Mouse (Mus musculus) kidney, postnatal 4 days (tissue): ENCODE data around the gene Spsb2.
"Not testable (repeated sequence)": the region's sequence is repeated elsewhere in the genome, so short reads cannot be mapped to it uniquely, and the experiment has no call there.

Experiments used
- DNase-seq, 2 experiments: peaks; one replicate each; pipeline ENCODE4 v3.0.0; 2021; ENCODE audit warnings: mixed read lengths in 2 of 2

Spsb2 gene

GRCm38 (mm10) chr6:124817971-124818370, 9.5 kb downstream of the Spsb2 start:
- no peak for DNase-seq

GRCm38 (mm10) chr6:124820891-124821290, 12.4 kb downstream of the Spsb2 start:
- DNase-seq = no peak

GRCm38 (mm10) chr6:124822049-124822448, 13.6 kb downstream of the Spsb2 start:
- DNase-seq = no peak

DNA sequence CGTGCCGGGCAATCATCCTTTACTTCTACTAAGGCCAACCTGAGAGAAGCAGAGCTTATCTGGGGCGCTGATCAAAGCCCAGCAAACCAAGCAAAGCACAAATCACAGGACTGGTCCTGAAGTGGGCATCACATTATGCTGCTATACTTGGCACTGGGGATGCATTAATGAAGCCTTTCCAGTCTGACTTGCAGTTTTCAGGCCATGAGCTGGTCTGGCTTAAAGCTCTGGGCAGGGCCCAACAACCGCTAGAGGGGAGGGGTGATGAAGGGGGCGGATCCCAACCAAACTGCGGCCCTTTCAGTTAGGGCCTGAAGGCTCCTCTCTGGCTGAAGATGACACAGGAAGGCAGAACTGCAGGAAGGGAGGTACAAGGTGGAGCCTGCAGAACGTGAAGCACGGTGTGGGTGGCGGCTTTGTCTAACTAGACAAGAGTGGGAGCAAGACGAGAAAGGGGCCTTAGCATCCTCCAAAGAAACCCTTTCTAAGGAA, 19.7 kb downstream of the Spsb2 start:
- peak; percentile 63 to 75 for DNase-seq

GRCm38 (mm10) chr6:124828868-124829798, 20.7 kb downstream of the Spsb2 start, which contains the start of the genes Usp5 and Cdca3:
Gene Usp5, minus strand, starts transcription at chr6:124829484.
Gene Cdca3, plus strand, starts transcription at chr6:124829547.
- peak; percentile 97 to 99 for DNase-seq

- DNase-seq = peak; percentile 92 to 95
Observed at GRCm38 (mm10) chr6:124829799-124830700, 21.6 kb downstream of the Spsb2 start.

DNA sequence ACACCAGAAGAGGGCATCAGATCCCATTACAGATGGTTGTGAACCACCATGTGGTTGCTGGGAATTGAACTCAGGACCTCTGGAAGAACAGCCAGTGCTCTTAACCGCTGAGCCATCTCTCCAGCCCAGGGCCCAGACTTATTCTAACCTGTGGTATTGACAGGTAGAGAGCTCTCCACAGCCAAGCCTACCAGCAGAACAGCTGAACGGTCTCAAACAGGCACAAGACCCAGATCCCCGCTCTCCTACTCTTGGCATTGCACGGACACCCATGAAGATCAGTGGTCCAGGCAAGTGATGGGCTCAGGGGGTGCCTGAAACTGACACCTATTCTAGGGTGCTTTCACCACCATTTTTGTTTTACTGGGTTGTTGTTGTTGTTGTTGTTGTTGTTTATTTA, 22.7 kb downstream of the Spsb2 start:
- not testable (repeated sequence) for DNase-seq

- no peak for DNase-seq
Observed at GRCm38 (mm10) chr6:124831649-124832048, 23.2 kb downstream of the Spsb2 start.

- no peak for DNase-seq
Observed at GRCm38 (mm10) chr6:124834512-124835081, 26.1 kb downstream of the Spsb2 start.

- no peak for DNase-seq
Observed at GRCm38 (mm10) chr6:124835531-124835930, 27.1 kb downstream of the Spsb2 start.

DNA sequence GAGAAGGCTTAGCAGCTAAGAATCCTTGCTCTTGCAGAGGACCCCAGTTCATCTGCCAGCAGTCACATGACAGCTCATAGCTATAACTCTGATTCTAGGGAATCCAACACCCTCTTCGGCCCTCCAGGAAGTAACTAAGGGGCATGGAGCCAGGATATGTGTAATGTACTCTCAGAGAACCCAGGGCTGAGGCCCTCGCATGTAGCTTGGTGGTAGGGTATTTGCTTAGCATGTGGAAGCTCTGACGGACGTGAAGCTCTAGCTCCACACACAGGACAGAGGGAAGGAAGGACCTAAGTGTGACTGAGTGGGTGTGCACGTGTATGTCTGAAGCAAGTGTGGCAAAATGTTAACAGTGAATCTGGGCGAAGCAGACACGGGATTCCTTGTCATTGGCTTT, 27.9 kb downstream of the Spsb2 start:
- no peak for DNase-seq

DNA sequence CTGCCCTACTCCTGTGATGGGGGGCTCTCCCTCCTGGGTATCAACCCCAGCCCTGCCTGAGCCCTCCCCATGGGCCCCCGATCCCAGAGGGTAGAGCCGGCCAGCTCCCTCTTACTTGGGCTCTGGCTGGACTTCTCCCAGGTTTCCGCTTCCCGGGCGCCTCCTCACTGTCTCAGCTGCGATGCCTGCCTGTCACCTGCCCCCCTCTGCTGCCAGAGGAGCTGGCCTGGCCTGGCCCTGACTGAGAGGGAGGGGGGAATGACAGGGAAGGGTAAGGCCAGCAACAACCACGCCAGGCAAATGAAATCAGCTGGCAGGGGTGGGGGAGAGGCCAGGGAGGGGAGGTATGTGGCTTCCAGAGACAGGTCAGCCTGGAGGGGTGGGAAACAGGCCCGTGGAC, 31.3 kb downstream of the Spsb2 start:
- no peak for DNase-seq

DNA sequence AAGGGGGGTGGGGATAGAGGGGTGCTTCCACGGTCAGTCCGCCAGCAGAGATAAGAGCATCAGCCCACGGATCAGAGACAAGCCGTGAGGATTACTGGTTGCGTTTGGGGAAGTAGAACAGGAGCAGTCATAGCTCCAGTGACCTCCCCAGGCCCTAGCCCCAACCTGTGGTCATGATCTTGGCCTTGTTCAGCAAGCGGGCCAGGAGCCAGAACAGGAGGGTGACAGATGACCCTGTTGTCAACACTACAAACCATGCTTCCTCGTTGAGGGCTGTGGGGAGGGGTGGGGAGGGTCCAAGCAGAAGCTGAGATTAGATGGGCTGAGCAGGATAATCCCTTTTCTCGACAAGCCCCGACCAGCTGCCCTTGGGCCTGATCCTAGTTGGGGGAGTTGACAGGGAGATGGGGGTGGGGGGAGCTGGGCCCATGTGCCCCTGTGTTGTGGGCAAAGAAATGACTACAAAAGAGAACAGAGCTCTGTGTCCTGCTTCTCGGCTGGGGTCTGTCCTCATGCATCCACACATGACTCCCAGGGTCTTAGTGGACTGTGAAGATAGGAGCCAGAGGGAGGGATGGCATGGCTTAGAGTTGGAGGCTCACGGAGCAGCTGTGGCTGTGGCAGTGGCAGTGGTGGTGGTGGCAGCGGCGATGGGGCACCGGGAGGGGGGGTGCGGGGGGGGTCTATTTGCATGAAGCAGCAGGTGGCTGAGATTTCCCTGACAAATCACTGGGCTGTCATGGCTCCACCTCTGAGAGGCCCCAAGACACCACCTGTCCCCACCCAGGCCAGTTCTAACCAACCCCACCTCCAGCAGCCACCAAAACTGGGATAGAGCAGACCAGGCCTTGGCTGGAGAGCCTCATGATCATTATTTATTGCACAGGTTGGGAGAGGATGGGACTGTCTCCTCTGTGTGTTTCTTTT, 32.0 kb downstream of the Spsb2 start, which contains the start of gene Gnb3:
Gene Gnb3 (minus strand): TSS at position 35 of the 927 bp plus-strand sequence.
- DNase-seq = no peak

- DNase-seq = peak; percentile 95 to 96
Observed at GRCm38 (mm10) chr6:124847305-124847704, 38.8 kb downstream of the Spsb2 start.

- DNase-seq = no peak
Observed at GRCm38 (mm10) chr6:124850535-124850934, 42.1 kb downstream of the Spsb2 start.

DNA sequence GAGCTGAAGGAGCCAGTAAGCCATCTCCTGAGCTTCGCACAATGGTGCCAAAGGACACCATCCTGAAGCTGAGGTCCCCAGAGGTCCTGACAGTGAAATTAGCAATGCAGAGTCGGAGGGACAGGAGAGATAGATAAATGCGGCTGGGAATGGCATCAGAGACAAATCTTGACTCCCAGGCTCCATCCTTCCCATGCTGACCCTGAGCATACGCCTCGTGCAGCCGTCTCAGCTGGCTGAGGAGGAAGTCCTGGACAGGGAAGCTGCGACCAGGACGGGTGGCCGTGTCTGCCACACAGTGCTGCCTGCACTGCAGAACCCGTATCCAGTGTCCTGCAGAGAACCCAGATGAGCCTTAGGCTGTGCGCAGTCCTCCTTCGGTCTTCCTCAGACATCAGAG, 46.2 kb downstream of the Spsb2 start:
- no peak for DNase-seq

- DNase-seq = peak in 1 of 2 experiments; percentile 54
Observed at GRCm38 (mm10) chr6:124856321-124856720, 47.9 kb downstream of the Spsb2 start.

- DNase-seq = peak; percentile 86 to 91
Observed at GRCm38 (mm10) chr6:124856916-124857839, 48.7 kb downstream of the Spsb2 start, which contains the start of gene P3h3. Gene P3h3, minus strand, starts transcription at chr6:124857752.

- DNase-seq = no peak
Observed at GRCm38 (mm10) chr6:124857840-124858530, 49.5 kb downstream of the Spsb2 start.
